Mouse (Mus musculus) spleen, adult 18-20 months (tissue): Measurements from ENCODE around the gene Nudt1.
"Not testable (repeated sequence)": the region's sequence is repeated elsewhere in the genome, so short reads cannot be mapped to it uniquely, and the experiment has no call there.

Experiments used
- DNase-seq, 2 experiments: peaks; one replicate each; pipeline ENCODE4 v3.0.0; 2022; ENCODE audit warnings: mixed read lengths in 2 of 2

Nudt1 gene

DNA sequence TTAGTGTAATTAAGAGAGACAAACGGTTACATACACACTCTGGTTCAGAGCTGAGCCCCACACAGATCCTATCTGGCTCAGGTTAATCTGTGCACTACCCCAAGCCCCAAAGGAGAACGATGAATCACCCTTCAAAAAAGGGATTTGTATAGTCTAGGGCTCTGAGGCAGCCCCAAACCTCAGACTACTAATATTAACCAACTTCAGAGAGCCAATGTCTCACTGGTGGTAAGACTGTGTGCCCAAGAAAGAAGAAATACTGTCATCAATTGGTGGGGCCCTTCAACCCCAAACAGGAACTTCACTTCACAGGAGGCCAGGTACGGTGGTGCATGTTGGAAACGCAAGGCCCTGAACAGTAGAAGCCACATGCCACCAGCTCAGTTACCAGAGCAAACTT lies 23.8 kb downstream of the Nudt1 start:
- no peak for DNase-seq

DNA sequence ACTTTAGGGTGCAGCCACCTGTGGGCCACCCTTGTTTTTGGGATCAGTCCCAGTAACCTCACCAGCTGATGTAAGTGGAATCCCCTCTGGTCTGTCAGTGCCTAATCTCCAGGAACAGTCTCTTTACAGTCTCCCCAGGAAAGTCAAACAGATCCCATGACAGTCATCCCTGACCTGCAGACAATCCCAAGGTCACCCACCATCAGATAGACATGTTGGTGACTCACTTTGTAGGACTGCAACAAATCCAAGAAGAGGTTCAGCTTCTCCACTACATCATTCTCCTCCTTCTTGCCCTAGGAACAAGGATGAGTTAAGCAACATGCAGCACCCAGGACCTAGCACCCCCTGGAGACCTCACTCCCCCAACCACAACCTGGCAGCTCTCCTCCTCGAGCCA lies 24.6 kb downstream of the Nudt1 start:
- no peak for DNase-seq

DNA sequence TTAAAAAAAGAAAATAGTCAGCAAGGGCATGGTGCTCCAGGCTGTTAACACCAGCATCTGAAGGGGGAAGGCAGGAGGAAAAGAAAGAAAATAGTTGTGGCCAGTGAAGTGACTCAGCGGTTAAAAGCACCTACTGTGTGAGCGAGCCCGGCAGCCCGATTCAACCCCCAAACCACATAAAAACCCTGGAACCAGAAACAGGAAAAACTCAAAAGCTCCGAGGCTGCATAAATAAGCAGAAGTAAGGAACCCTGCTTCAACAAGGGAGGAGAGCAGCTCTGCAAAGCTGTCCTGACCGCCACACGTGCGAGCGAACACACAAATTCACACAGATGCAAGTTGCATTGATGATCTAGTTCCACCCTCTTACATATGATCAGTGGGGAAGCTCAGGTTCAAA lies 28.4 kb downstream of the Nudt1 start:
- DNase-seq, result no peak

DNA sequence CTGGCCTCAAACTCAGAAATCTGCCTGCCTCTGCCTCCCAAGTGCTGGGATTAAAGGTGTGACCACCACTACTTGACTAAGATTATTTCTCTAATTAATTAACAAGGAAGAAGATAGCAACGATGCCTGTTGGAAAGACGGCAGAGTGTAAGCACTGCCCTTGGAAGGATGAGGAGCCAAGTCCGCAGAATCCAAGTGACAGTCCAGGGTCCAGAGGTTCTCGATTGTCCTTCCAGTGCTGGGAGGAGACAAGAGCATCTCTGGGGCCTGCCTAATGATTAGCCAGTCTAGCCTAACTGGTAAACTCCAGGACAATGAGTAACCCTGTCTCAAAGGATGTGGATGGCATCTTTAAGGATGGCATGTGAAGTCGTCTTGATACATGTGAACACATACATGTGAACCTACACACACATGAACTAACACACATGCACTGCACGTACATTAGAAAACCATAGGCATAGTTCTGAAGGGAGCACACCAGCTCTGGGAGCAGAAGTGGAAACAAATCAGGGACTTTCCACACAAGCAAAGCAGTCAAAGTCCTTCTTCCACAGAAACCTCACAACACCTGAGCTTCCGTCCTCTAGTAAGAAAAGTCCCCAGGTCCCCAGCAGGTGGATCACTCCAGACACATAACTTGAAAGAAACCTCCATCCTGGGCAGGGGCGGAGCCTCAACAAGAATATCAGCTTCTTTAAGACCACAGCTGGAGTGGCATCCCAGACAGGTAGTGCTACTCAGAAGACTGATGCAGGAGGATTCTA lies 29.5 kb downstream of the Nudt1 start:
- DNase-seq, result no peak

DNA sequence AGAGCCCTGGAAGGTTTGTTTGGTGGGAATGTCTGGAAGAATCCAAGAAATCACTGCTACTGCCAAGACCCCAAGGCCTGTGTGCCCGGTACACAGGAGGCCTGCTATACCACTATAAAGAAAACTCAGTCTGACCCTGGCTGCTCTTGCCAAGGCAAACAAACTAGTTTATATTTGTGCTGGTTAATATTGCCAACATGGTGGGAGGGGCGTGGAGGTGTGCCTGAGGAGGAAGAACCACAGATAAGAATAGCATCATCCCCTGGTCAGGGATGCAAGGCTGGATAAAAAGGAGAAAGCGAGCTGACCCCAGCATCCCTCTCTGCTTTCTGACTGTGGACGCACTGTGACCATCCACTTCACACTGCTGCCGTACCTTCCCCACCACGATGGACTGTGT lies 30.9 kb downstream of the Nudt1 start:
- DNase-seq, result no peak

DNA sequence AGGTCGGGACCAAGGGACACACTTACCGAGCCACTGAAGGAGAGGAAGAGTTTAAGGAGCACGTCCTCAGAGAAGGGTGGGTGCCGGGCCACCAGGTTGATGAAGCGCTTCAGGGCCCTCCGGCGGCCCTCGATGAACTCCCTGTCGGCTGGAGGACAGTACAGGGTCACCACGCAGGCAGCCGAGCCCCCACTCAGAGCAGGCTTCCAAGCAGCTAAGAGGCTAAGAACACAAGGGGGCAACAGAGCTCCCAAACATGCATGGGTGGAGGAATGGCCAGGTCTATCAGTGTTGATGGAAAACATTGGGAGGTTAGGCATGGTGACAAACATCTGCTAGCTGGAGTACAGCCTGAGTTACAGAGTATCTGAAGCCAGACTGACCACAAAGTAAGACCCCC lies 34.5 kb downstream of the Nudt1 start:
- DNase-seq, result no peak

DNA sequence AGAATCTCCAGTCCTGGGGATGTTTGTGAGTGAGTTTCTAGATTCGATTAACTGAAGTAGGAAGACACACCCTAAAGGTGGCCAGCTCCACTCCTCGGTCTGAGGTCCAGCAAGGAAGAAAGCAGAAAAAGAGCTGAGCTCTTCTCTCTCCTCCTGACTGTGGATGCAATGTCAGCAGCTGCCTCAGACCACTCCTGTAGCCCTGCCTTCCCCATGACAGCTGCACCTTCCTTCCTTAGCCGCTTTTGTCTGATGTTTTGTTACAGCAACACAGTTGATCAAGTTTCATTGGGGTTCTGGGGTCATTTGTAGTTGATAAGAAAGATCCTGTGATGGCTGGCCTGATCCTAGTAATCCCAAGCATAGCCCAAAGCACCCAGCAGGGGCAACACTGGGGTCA lies 36.0 kb downstream of the Nudt1 start:
- no peak for DNase-seq

DNA sequence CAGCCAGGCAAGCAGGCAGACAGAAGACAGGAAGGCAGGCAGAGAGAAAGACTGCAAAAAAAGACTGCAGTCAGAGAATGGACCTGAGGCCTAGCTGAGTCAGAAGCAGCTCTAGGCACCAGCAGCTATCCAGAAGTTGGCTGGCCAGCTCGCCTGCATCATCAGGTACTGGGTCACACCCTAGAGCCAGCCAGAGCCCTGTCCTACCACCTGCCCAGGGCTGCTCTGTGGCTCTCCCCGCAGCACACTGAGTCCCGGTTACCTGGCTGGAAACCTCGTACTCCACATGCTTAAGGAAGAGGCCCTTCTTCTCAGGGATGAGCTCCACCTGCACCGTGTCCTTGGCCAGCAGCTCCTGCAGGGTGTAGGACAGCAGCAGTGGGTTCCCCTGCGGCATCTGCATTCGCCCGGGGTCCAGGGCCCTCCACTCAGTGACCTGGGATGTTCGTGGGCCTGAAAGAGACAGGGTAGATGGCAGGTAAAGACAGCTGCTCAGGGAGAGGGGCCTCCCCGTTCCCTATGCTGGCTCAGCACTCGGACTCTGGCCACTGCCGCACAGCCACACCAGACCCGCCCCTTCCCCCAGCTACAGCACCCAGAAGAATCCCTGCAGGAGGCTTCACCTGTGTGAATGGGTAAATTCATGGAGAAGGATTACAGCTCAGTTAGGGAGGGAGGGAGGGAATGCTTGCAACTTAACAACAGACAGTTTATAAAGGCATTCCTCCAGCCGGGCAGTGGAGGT lies 38.6 kb downstream of the Nudt1 start:
- no peak for DNase-seq

DNA sequence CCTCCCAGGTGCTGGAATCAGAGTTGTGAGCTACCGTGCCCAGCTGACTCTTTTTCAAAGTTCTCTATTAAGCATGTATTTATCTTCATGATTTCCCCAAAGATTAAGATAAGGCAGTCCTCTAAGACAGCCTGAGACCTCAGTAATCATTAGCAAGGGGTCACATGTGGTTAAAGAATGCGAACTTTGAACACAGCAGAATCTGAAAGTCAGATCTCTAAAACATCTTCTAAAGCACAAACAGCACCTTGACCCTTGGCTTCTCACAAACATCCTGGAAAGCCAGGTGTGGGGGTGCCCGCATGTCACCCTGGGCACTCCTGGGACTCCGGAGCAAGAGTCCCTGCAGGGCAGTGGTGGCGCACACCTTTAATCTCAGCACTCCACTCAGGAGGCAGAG lies 43.0 kb downstream of the Nudt1 start:
- no peak for DNase-seq

DNA sequence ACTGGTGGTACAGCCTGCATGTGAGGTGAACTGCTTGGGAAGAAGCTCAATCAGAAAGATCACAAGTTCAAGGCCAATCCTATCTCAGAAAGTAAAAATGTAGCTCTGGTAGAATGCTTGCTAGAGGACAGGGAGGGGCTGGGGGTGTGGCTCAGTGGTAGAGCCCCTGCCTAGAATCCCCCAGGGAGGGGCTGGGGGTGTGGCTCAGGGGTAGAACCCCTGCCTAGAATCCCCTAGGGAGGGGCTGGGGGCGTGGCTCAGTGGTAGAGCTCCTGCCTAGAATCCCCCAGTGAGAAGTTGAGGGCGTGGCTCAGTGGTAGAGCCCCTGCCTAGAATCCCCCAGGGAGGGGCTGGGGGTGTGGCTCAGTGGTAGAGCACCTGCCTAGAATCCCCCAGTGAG lies 46.7 kb downstream of the Nudt1 start:
- not testable (repeated sequence) for DNase-seq

DNA sequence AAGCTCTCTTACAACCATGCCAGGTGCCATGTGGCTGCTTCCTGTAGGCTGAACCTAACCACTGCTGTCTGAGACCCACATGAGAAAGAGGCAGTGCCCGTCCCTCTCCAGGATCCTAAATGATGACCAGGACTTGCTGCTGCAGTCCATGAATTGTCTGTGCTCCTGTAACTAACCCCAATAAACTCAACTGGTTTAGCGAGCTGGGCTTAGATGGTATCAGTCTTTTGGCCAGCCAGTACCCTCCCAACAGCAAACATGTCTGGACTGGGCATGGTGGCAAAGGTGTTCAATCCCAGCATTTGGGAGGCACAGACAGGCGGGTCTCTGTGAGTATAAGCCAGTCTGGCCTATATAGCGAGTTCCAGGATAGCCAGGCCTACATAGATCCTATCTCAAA lies 47.5 kb downstream of the Nudt1 start:
- DNase-seq, result no peak

DNA sequence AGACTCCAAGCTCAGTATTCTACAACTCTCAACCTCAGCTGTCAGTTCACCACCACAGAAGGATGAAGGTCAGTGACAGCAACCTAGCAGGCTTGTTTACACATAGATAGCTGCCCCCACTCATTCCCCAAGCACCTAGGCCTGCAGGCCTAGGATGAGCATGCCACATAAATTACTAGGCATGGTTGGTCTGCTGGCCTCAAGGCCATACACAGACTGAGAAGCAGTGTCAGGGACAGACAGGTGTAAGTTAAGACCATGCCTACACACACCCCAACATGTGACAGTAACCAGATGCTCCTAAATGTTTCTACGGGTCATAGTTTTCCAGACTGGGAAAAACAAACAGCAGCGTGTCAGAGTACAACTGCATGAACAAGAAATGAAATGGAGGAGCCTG lies 48.0 kb downstream of the Nudt1 start:
- DNase-seq, result no peak

DNA sequence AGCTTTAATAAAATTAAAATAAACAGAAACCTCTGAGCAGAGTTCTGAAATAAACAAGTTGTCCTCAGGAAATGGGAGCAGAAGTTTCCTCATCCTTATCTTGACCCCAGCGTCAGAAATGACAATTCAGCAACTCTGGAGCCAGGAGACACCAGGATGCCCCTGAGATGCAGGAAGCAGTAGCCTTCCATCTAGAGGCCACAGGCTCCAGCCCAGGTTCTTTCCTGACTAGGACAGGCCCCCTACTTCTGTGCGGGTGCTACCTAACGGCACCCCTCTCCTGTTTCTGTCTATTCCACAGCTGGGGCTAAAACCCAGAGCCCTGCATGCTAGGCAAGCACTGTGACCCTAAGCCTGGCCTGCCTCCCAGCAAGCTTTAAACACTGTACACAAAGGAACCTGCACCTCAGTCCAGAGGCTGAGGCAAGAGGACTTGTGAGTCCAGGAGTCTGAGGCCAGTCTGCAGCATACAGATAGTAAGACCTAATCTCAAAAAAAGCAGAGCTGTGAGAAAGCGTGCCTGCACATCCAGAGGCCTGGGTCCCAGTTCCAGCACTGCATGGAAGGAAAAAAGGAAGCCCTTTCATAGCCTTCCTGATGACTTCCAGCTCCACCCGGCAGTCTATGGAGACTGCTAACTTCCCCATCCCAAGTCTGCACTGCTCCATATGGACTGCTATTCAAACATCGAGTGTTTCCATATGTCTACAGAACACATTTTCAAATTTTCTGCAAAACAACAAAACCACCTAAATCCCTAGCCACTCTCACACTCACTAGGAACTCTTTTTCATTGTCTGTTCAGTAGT lies 49.2 kb downstream of the Nudt1 start:
- DNase-seq, result no peak

DNA sequence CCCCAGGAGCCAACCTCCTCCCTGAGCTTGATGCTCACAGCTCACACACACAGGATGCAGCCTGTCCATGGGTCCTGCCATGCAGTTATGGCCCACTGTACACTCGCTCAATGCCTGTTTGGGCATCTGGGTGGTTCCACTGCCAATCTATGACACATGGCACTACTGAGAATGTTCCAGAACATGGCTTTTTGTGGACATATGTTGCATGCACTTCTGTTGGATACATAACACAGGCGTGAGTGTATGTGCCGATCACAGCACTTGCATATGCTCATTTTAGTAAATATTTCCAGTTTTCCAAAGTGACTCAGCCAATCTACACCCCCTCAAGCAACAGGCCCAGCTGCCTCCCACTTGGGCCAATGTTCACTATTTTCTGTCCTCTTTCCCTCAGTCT lies 50.2 kb downstream of the Nudt1 start:
- no peak for DNase-seq

DNA sequence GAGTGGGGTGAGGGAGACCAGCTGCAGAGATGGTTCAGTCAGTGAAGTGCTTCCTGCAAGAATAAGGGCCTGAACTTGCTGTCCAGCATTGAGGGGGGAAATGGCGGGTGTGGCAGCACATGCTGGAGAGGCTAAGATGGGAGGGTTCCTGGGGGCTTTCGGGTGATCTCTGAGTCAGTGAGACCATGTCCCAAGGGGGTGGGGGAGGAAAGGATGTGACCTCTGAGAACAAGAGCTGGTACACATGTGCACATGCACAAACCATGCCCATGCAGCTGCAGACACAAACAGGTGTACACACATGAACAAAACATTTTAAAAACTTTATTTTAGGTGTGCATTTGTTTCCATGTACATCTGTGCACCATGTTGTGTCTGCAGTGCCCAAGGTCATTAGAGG lies 52.3 kb downstream of the Nudt1 start:
- DNase-seq, result no peak

DNA sequence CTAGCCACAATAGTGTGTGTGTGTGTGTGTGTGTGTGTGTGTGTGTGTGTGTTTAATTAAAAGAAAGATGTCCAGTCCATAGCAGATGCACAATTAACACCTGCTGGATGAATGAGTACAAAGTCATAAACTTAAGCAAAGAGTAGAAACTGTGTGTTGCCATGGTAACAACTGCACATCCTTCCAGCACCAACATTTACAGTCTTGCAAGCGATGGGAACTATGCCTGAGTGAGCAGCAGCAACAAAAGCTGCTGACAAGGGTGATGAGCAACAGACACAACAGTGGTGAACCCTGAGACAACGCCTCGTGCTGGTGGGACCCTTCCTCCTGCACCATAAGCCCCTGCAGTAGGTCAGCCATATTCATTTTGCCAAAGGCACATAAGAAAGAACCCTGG lies 52.8 kb downstream of the Nudt1 start:
- DNase-seq, result peak; percentile 43 to 47

DNA sequence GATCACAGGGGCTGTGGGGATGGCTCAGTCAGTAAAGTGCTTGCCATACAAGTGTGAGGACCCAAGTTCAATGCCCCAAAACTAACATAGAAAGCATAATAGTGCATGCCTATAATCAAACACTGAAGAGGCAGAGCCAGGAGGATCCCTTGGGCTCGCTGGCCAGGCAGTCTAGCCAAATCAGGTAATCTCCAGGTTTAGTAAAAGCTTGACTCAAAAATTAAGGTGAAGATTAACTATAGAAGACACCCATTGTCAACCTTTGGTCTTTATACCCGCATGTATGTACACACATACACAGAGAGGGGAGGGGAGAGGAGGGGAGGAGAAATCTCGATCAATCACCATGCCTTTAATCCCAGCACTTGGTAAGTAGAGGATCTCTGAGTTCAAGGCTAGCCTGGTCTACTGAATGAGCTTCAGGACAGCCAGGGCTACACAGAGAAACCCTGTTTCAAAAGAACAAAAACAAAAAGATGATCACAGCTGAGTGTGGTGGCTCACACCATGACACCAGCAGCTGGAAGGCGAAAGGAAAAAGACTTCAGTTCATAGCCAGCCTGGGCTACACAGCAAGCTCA lies 53.9 kb downstream of the Nudt1 start:
- DNase-seq, result no peak

DNA sequence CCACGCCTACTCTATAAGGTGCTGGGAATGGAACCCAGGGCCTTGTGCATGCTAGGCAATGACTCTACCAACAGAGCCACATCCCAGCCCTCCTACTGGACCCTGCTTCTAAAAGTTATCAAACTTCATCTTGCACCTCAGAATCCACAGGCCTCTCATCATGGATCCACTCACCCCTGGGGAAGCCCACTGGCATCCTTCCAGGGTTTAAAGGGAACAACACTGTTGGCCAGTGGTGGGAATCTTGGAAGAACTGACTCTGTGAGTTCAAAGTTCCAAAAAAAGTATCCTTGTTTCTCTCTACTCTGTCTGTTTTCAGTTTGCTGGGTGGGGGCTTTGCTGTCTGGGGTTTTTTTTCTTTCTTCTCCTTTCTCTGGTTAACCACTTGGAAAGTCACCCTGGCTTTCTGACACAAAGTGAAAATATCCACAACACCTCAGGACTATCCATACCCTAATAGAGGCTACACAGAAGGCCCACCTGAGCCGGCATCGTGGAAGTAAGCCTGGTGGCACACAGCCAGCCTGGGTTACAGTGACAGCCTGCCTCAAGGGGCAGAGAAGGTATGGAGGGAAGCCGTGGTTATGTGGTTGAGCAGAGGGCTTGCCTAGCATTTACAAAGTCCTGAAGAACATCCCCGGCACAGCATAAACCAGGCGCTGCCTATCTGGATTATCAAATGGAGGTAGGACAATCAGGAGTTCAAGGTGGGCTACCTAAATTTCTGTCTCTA lies 56.8 kb downstream of the Nudt1 start:
- peak in 1 of 2 experiments; percentile 42 for DNase-seq

DNA sequence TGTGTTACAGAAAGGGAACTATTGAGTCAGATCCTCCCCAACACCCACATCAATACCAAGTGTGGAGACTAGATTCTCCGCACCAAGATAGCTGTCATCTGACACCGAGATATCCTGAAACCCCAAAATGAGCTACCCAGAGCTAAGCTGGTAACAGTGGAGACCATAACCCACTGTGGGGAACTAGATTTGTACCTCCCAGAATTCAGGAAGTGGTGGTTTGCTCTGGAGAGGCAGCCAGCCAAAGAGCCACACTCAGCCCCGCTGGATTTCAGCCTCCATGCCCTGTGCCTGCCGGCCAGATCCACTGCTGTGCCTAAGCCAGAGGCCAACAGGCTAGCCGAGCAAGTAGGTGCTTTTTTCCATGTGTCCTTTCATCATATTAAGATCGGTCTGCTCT lies 57.8 kb downstream of the Nudt1 start:
- peak in 1 of 2 experiments; percentile 25 for DNase-seq

DNA sequence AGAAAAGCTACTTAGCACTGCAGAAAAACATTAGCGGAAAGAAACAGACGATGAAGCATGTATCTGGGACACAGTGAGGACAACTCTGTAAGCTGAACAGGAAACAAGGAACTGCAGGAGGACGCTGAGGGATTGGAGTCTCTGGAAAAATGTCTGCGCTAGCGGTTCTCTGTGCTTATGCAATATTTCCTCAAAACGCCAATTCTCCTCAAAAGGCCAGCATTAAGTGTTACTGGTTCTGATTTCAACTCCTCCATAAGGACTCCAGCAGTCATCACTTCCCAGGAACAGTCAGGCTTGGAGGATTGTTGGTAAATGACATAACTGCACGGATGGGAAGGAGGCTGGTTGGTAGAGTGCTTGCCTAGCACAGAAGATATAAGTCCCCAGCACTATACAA lies 59.7 kb downstream of the Nudt1 start:
- DNase-seq, result no peak

DNA sequence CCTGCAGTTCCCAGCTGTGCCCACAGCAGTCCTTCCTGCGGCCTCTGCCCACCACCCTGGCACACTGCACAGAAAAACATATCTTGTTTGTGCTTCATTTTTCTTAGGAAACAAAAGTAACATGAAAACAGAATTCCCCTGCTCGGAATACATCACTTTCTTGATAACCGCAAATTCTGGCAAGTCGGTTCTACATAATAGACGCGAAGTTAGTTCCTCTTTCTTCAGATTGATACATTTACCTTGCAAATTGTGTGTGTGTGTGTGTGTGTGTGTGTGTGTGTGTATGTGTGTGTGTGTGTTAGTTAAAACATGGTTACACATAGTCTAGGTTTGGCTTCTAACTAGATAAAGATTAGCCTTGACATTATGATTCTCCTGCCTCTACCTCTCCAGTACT lies 61.2 kb downstream of the Nudt1 start:
- peak in 1 of 2 experiments; percentile 50 for DNase-seq

DNA sequence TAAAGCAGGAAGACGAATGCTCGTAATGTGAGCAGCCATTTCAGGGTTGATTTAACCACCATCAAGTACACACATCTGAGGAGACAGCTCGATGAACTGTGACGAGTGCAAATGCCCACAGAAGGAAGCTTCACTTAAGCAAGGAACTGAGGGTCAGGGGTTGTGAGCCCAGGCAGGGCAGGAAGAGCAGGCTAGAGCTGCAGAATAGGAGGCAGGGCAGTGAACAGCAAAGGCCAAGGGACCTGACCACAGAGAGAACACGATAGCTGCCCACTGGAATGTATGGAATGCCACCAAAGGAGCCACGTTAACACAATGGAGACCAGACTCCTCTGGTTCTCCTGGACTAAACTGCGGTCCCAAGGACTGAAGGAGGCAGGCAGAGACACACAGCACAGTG lies 62.1 kb downstream of the Nudt1 start:
- DNase-seq, result peak; percentile 40 to 58

DNA sequence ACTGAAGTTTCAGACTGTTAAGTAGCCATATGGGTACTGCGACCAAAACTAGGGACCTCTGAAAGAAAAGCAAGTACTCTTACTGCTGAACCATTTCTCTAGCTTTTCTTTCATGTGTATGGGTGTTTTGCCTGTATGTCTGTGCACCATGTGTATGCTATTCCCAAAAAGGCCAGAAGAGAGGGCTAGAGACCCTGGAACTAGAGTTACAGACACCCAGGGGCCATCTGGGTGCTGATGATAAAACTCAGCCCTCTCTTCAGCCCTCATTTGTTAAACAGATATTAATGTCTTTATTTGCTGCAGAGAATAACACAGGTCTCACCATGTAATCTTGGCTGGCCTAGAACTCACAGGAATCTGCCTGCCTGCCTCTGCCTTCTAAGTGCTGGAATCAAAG lies 63.0 kb downstream of the Nudt1 start:
- no peak for DNase-seq
